Mouse (Mus musculus): ENCODE measurements around the gene Top2b.

The Top2b gene

GRCm38 (mm10) chr14:16364878-16365337 lies at the start of gene Top2b:
Gene Top2b, plus strand, starts transcription at chr14:16365179.
- peak; percentile 98 for DNase-seq

- no peak for DNase-seq
Measured at GRCm38 (mm10) chr14:16316715-16317114, 48.3 kb upstream of the Top2b start.

GRCm38 (mm10) chr14:16319818-16320217 lies 45.2 kb upstream of the Top2b start:
- DNase-seq, result no peak

GRCm38 (mm10) chr14:16324394-16324793 lies 40.6 kb upstream of the Top2b start:
- DNase-seq, result no peak

GRCm38 (mm10) chr14:16325208-16325607 lies 39.8 kb upstream of the Top2b start:
- DNase-seq, result no peak

GRCm38 (mm10) chr14:16328531-16328930 lies 36.4 kb upstream of the Top2b start:
- peak; percentile 86 for DNase-seq

GRCm38 (mm10) chr14:16328959-16329480 lies 36.0 kb upstream of the Top2b start:
- no peak for DNase-seq

GRCm38 (mm10) chr14:16329756-16330155 lies 35.2 kb upstream of the Top2b start:
- DNase-seq, result no peak

GRCm38 (mm10) chr14:16334260-16334659 lies 30.7 kb upstream of the Top2b start:
- no peak for DNase-seq

GRCm38 (mm10) chr14:16335835-16336417 lies 29.1 kb upstream of the Top2b start:
- no peak for DNase-seq

- no peak for DNase-seq
Measured at GRCm38 (mm10) chr14:16347505-16347904, 17.5 kb upstream of the Top2b start.

- DNase-seq, result no peak
Measured at GRCm38 (mm10) chr14:16359704-16360103, 5.3 kb upstream of the Top2b start.

- DNase-seq, result peak; percentile 82
Measured at GRCm38 (mm10) chr14:16364161-16364831, 683 bp upstream of the Top2b start.

GRCm38 (mm10) chr14:16365362-16366173 lies 589 bp downstream of the Top2b start:
- DNase-seq, result peak; percentile 80

GRCm38 (mm10) chr14:16366174-16366889 lies 1.4 kb downstream of the Top2b start:
- DNase-seq, result no peak

- no peak for DNase-seq
Measured at GRCm38 (mm10) chr14:16366986-16367385, 2.0 kb downstream of the Top2b start.

GRCm38 (mm10) chr14:16372761-16373160 lies 7.8 kb downstream of the Top2b start:
- DNase-seq, result no peak

- DNase-seq, result no peak
Measured at GRCm38 (mm10) chr14:16373190-16373589, 8.2 kb downstream of the Top2b start.

- DNase-seq, result peak; percentile 43
Measured at GRCm38 (mm10) chr14:16379917-16380570, 15.1 kb downstream of the Top2b start.

- no peak for DNase-seq
Measured at GRCm38 (mm10) chr14:16384783-16385182, 19.8 kb downstream of the Top2b start.

GRCm38 (mm10) chr14:16405187-16405586 lies 40.2 kb downstream of the Top2b start:
- DNase-seq, result no peak

- no peak for DNase-seq
Measured at GRCm38 (mm10) chr14:16414163-16414562, 49.2 kb downstream of the Top2b start.
